Mouse (Mus musculus) embryonic facial prominence, embryonic 14.5 days (tissue): Measurements from ENCODE around the gene Upp2. TPM values are rescaled to one million over a fixed set of nuclear protein-coding genes. Genes with fewer than 3 reads are reported as not detected.

Experiments used
- ATAC-seq: fragments of 200-750 bp; cut with Nextera tagmentation; 2 replicates; pipeline ENCODE4 v1.8.0; 2017; ENCODE audit warnings: low read depth, moderate number of reproducible peaks, moderate TSS enrichment
- DNase-seq: peaks from one replicate; pipeline ENCODE4 v3.0.0-alpha.2; 2015; ENCODE audit warnings: low spot score
- H3K27ac ChIP-seq: fragments of 300-500 bp; sonication (generic); replicated peaks from 2 replicates; pipeline ENCODE4 v1.5.1; 2014; ENCODE audit warnings: low read depth, mild to moderate bottlenecking, low read length, moderate library complexity
- H3K27me3 ChIP-seq: fragments of 300-500 bp; sonication (generic); replicated peaks from 2 replicates; pipeline ENCODE4 v1.6.1; 2014; ENCODE audit warnings: low read length; ENCODE audit not compliant: control insufficient read depth, insufficient read depth
- H3K36me3 ChIP-seq: fragments of 300-500 bp; sonication (generic); 2 replicates; pipeline ENCODE4 v1.6.1; 2014; ENCODE audit warnings: low read length, mixed read lengths; ENCODE audit not compliant: control insufficient read depth, insufficient read depth
- H3K4me1 ChIP-seq: fragments of 300-500 bp; sonication (generic); 2 replicates; pipeline ENCODE4 v1.6.1; 2014; ENCODE audit warnings: antibody characterized with exemption, low read length; ENCODE audit not compliant: control insufficient read depth, insufficient read depth
- H3K4me2 ChIP-seq: fragments of 300-500 bp; sonication (generic); 2 replicates; pipeline ENCODE4 v1.6.1; 2014; ENCODE audit warnings: low read depth, mild to moderate bottlenecking, low read length, moderate library complexity, mixed read lengths
- H3K4me3 ChIP-seq: fragments of 300-500 bp; sonication (generic); 2 replicates; pipeline ENCODE4 v1.5.1; 2014; ENCODE audit warnings: low read depth, mild to moderate bottlenecking, low read length
- H3K9ac ChIP-seq: fragments of 300-500 bp; sonication (generic); 2 replicates; pipeline ENCODE4 v1.6.1; 2014; ENCODE audit warnings: low read depth, mild to moderate bottlenecking, low read length, moderate library complexity, mixed read lengths
- H3K9me3 ChIP-seq: fragments of 300-500 bp; sonication (generic); 2 replicates; pipeline ENCODE4 v1.6.1; 2016; ENCODE audit warnings: low read length; ENCODE audit not compliant: control insufficient read depth
- WGBS: fragments of 180-500 bp; shearing (Covaris S2); extraction: QIAGEN DNeasy Blood & Tissue Kit; methylation state at CpG from one replicate; pipeline ENCODE4 v1.1.7; 2014; 5-methylcytosine and 5-hydroxymethylcytosine counted together
- polyA plus RNA-seq: library from polyadenylated mRNA; unstranded; fragments of >200 nt; fragmentation: Nextera tagmentation; extraction: Ambion mirVana; gene quantifications from 2 replicates; pipeline ENCODE4 v1.2.1, GENCODE M21; 2014

Gene Upp2
- polyA plus RNA-seq, 1 experiment from 2014 or later, result 8.7 TPM

- Histone ChIP-seq H3K4me1 (no peaks in the 10 kb centered on the region), H3K4me3 (no peak overlapping the region), H3K27ac (no peak overlapping the region), H3K4me2 (no peak overlapping the region), H3K36me3 (no peaks in the 10 kb centered on the region), H3K9ac (no peak overlapping the region), H3K9me3 (no peaks in the 10 kb centered on the region), H3K27me3 (no peaks in the 10 kb centered on the region)
- ATAC-seq (no peak), DNase-seq (no peak)
- 53% methylated on average over 11 of the region's 11 CpGs for WGBS
Observed at GRCm38 (mm10) chr2:58747483-58748229, 180.6 kb downstream of the Upp2 start.

GRCm38 (mm10) chr2:58748296-58748695 is 181.2 kb downstream of the Upp2 start:
- DNase-seq, result no peak
- Histone ChIP-seq H3K9me3 (no peaks in the 10 kb centered on the region), H3K27me3 (no peaks in the 10 kb centered on the region), H3K4me3 (no peak overlapping the region), H3K4me1 (no peaks in the 10 kb centered on the region), H3K36me3 (no peaks in the 10 kb centered on the region), H3K9ac (no peak overlapping the region), H3K4me2 (no peak overlapping the region), H3K27ac (no peak overlapping the region)
- 68% methylated on average over 5 of the region's 5 CpGs for WGBS
- no peak for ATAC-seq

- Histone ChIP-seq H3K4me1 (no peaks in the 10 kb centered on the region), H3K27me3 (no peaks in the 10 kb centered on the region)
- WGBS, result 40% methylated on average over 2 of the region's 2 CpGs
Observed at GRCm38 (mm10) chr2:58752891-58753290, 185.8 kb downstream of the Upp2 start.

GRCm38 (mm10) chr2:58754736-58755135 is 187.6 kb downstream of the Upp2 start:
- WGBS, result 83% methylated on average over 3 of the region's 3 CpGs
- H3K9ac ChIP-seq, result no peak overlapping the region
- H3K4me1 ChIP-seq, result no peaks in the 10 kb centered on the region
- no peaks in the 10 kb centered on the region for H3K27me3 ChIP-seq
- H3K4me2 ChIP-seq, result no peak overlapping the region
- H3K36me3 ChIP-seq, result no peaks in the 10 kb centered on the region
- DNase-seq, result no peak
- H3K27ac ChIP-seq, result no peak overlapping the region
- ATAC-seq, result no peak
- H3K9me3 ChIP-seq, result no peaks in the 10 kb centered on the region
- H3K4me3 ChIP-seq, result no peak overlapping the region

More at GRCm38 (mm10) chr2:58752891-58753290, 185.8 kb downstream of the Upp2 start:
- ATAC-seq (no peak), DNase-seq (no peak)
- H3K9ac ChIP-seq, result no peak overlapping the region
- no peaks in the 10 kb centered on the region for H3K36me3 ChIP-seq
- H3K9me3 ChIP-seq, result no peaks in the 10 kb centered on the region
- H3K4me2 ChIP-seq, result no peak overlapping the region
- H3K4me3 ChIP-seq, result no peak overlapping the region
- H3K27ac ChIP-seq, result no peak overlapping the region

GRCm38 (mm10) chr2:58758081-58758480 is 191.0 kb downstream of the Upp2 start:
- Histone ChIP-seq H3K36me3 (no peaks in the 10 kb centered on the region), H3K27ac (no peak overlapping the region), H3K9ac (no peak overlapping the region), H3K27me3 (no peaks in the 10 kb centered on the region), H3K4me1 (no peaks in the 10 kb centered on the region), H3K9me3 (no peaks in the 10 kb centered on the region), H3K4me2 (no peak overlapping the region), H3K4me3 (no peak overlapping the region)
- WGBS, result 41% methylated on average over 2 of the region's 2 CpGs
- ATAC-seq, result peak; percentile 71; the same call in 1 of the 2 replicates
- DNase-seq, result peak; percentile 64

- no peak overlapping the region for H3K4me2 ChIP-seq
- H3K27ac ChIP-seq, result no peak overlapping the region
- H3K36me3 ChIP-seq, result no peaks in the 10 kb centered on the region
- no peaks in the 10 kb centered on the region for H3K9me3 ChIP-seq
- no peak for DNase-seq
- H3K4me3 ChIP-seq, result no peak overlapping the region
- WGBS, result 62% methylated on average over 5 of the region's 5 CpGs
- no peaks in the 10 kb centered on the region for H3K27me3 ChIP-seq
- no peak for ATAC-seq
- H3K4me1 ChIP-seq, result no peaks in the 10 kb centered on the region
- no peak overlapping the region for H3K9ac ChIP-seq
Observed at GRCm38 (mm10) chr2:58759676-58760075, 192.6 kb downstream of the Upp2 start.

GRCm38 (mm10) chr2:58765141-58765540 is 198.0 kb downstream of the Upp2 start:
- Histone ChIP-seq H3K4me2 (no peak overlapping the region), H3K4me3 (no peak overlapping the region), H3K9ac (no peak overlapping the region), H3K36me3 (no peaks in the 10 kb centered on the region), H3K27me3 (no peaks in the 10 kb centered on the region), H3K4me1 (peaks cover 4% of the 10 kb centered on the region), H3K9me3 (no peaks in the 10 kb centered on the region), H3K27ac (no peak overlapping the region)
- ATAC-seq, result no peak
- DNase-seq, result no peak
- 89% methylated on average over 8 of the region's 8 CpGs for WGBS

GRCm38 (mm10) chr2:58773833-58774232 is 206.7 kb downstream of the Upp2 start:
- H3K36me3 ChIP-seq, result no peaks in the 10 kb centered on the region
- no peak overlapping the region for H3K27ac ChIP-seq
- WGBS, result 86% methylated on average over 9 of the region's 9 CpGs
- H3K9ac ChIP-seq, result no peak overlapping the region
- no peak overlapping the region for H3K4me3 ChIP-seq
- peaks cover 1% of the 10 kb centered on the region for H3K4me1 ChIP-seq
- no peaks in the 10 kb centered on the region for H3K9me3 ChIP-seq
- DNase-seq (no peak), ATAC-seq (no peak)
- H3K27me3 ChIP-seq, result no peaks in the 10 kb centered on the region
- H3K4me2 ChIP-seq, result no peak overlapping the region

GRCm38 (mm10) chr2:58778986-58779495 is 211.9 kb downstream of the Upp2 start:
- Histone ChIP-seq H3K27ac (no peak overlapping the region), H3K9me3 (no peaks in the 10 kb centered on the region), H3K4me3 (no peak overlapping the region), H3K36me3 (no peaks in the 10 kb centered on the region), H3K4me1 (peaks cover 7% of the 10 kb centered on the region; the same call in 1 of the 2 replicates), H3K27me3 (no peaks in the 10 kb centered on the region), H3K4me2 (no peak overlapping the region), H3K9ac (no peak overlapping the region)
- DNase-seq, result peak; percentile 43
- no peak for ATAC-seq
- WGBS, result 72% methylated on average over 3 of the region's 3 CpGs
